Mouse (Mus musculus) lung, adult 2 months (tissue): ENCODE data around the gene Dmac2.

Experiments
- CTCF ChIP-seq: fragments of 200-500 bp; IDR thresholded peaks from 2 replicates; pipeline ENCODE4 v1.5.1; 2011; ENCODE audit warnings: mild to moderate bottlenecking, low read length, control low read depth; ENCODE audit not compliant: insufficient read depth
- POLR2A ChIP-seq: fragments of 200-500 bp; IDR thresholded peaks from 2 replicates; pipeline ENCODE4 v1.6.1; 2011; ENCODE audit warnings: low read depth, mild to moderate bottlenecking, control low read depth, low read length, borderline replicate concordance; ENCODE audit errors: extremely low read depth

GRCm38 (mm10) chr7:25628323-25628620 lies 9.1 kb downstream of the Dmac2 start:
- TF ChIP-seq POLR2A (no peak), CTCF (no peak)
